Mouse (Mus musculus) central nervous system, embryonic 14 days (tissue): Measurements from ENCODE around the gene Narf. TPM values are rescaled to one million over a fixed set of nuclear protein-coding genes. Genes with fewer than 3 reads are reported as not detected.

ENCODE experiments used
- polyA plus RNA-seq: library from polyadenylated mRNA; depleted of rRNA; stranded (reverse); fragments of >200 nt; gene quantifications from 2 replicates; pipeline ENCODE4 v1.2.3, GENCODE M21; 2012; rRNA removed

The Narf gene
- 60.3 and 67.7 TPM in 2 replicates for polyA plus RNA-seq

DNA sequence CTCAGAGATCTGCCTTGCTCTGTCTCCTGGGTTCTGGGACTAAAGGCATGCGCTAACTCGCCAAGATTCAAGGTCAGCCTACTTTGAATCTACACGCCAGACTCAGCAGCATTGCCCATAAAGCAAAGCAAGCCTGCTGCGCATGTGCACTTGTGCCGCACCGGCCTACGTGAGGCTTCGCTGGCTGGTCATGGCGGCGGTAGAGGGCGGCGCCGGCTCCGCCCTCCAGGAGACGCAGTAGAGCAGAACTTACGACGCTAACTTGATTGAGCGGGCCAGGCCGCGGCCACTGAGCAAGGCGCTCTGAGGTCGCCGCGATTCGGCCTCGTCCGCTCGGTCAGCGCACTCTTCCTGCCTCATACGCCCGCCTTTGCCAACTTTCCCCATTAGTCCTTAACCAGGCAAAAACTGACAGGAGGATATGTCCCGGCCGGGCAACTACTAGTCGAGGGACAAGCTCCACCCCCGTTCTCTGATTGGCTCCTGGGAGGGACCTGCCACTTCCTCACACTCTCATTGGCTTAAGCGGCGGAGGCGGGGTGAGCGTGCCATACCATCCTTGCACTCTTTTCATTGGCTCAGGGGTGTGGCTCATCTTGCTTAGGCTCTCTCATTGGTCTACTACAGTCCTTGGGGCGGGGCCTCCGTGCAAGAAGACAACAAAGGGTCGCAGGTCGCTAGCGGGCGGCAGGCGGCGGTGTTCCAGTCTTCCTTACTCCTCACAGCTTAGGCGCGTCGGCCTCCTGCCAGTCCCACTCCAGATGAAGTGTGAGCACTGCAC is at the start of gene Narf:
Gene Narf (plus strand): TSS at position 690 of the 781 bp plus-strand sequence.

DNA sequence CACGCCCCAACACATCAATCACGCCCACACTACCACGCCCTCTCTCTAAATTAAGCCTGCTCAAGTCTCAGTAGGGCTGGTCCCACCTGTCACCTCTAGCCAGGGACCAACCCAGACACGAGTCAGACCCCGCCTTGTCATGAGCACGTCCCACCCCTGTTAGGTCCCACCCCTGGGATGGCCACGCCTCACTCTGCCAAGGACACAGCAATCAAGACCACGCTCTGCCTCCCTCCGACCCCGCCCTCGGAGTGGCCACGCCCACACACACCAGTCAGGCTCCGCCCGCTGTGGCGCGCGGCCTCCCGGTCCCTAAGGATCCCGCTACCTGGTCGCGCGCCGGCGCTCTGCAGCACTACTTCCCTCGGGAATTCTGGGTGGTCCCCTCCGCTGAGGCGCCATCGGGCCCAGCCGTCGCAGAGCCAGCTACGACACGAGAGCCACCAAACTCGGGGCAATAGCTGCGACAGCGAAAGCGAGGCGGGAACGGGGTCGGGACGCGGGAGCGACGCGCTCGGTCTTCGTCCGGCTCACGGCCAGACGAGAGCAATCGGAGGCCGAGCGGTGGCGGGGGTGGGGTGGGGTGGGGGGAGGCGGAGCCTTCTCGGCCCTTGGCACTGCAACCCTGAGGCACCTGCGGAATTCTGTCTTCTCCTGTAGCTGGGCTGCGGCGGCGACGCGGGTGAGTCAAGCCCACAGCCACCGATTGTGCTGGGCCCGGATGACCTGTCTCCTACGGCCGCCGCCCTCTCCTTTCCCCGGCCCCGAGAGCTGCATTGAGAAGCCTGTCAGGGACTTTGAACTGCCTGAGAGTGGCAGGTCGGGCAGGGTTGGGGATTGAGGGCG is 32.7 kb upstream of the Narf start, which contains the start of the genes Hexdc and Ogfod3:
Gene Hexdc (plus strand): TSS at position 273 of the 846 bp plus-strand sequence.
Gene Ogfod3 (minus strand): TSS at position 551 of the 846 bp plus-strand sequence.

DNA sequence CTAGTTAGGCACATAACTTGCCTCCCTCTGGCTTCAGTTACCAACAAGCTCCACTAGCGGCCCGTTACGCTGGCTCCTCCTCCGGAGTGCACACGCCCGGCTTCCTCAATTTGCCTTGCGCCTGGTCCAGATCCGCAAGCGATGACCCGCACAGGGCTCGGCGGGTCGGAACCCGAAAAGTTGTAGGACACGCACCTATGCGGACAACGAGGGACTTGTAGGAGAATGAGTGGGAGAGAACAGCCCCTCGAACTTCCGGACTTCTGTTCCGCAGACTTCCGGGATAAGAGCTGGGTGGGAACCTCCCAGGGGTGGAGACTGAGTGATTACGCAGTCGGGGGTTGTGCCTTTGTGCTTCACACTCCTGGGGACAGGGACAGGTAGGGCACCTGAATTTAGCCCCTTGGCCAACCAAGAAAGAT is 8.0 kb upstream of the Narf start, which contains the start of gene Cybc1:
Gene Cybc1 (minus strand): TSS at position 305 of the 422 bp plus-strand sequence.

DNA sequence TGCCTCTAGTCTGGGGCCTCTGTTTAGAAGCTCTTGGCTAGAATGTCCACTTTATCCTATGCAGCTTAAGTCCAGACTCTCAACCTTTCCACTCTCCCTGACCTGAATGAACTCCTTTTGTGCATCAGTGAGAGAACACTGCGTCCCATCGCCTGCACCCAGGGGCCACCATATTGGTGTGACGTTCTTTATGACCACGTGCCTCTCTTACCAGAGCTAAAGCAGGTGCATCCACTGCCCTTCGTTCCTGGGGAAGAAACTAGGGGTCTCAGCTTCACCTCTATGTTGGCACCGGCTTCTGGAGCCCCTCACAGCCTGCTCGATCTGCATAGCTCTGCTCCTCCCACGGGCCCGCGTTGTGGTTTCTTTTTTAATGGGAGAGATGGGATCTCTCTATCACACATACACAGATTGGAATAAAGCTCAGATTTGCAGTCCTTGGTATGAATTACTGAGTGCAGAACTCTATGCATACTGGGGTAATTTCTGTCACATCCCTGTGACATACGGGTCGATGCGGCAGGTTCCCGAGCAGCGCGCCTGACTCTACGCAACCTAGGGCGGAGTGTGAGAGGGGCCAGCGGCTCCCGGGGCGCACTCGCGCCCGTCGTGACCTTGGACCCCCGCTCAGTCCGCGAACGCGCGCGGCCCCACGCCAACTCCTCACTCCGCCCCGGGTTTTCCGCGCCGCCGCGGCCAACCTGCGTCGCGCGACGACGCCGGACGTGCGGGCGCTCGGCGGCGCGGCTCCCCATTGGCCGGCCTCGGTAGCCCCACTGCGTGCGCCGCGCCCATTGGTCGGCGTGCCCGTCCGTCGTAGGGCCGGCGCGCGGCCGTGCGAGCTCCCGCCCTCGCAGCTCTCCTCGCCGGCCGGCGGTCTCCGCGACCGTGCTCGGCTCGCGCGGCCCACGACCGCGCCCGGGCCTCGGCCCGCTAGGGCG is 22.4 kb downstream of the Narf start, which contains the start of gene Foxk2:
Gene Foxk2 (plus strand): TSS at position 831 of the 941 bp plus-strand sequence.

Other genes starting within 250 kb of the Narf start
- 181 and 183 TPM in 2 replicates for gene Csnk1d, start 245.9 kb upstream of the Narf start, polyA plus RNA-seq
- gene Cd7, start 197.8 kb upstream of the Narf start, polyA plus RNA-seq = 0.07 and 0.33 TPM in 2 replicates
- not detected in 2 replicates for gene Sectm1b, start 173.7 kb upstream of the Narf start, polyA plus RNA-seq
- gene Sectm1a, start 156.0 kb upstream of the Narf start, polyA plus RNA-seq = 0.06 and 0.14 TPM in 2 replicates
- not detected in 2 replicates for gene Tex19.2, start 118.6 kb upstream of the Narf start, polyA plus RNA-seq
- gene Tex19.1, start 91.1 kb upstream of the Narf start, polyA plus RNA-seq = 0.04 TPM in 1 of 2 replicates, not detected in the other
- 0.16 and 0.61 TPM in 2 replicates for gene Uts2r, start 77.0 kb upstream of the Narf start, polyA plus RNA-seq
- gene Hexdc, start 32.8 kb upstream of the Narf start, polyA plus RNA-seq = 72.0 and 79.9 TPM in 2 replicates
- gene Ogfod3, start 32.5 kb upstream of the Narf start, polyA plus RNA-seq = 10.4 and 13.7 TPM in 2 replicates
- 47.2 and 50.7 TPM in 2 replicates for gene Cybc1, start 7.9 kb upstream of the Narf start, polyA plus RNA-seq
- 59.4 and 70.2 TPM in 2 replicates for gene Foxk2, start 22.7 kb downstream of the Narf start, polyA plus RNA-seq
- 74.6 and 76.1 TPM in 2 replicates for gene Wdr45b, start 117.2 kb downstream of the Narf start, polyA plus RNA-seq
- 5.3 and 7.1 TPM in 2 replicates for gene Rab40b, start 151.0 kb downstream of the Narf start, polyA plus RNA-seq
- gene Fn3krp, start 184.1 kb downstream of the Narf start, polyA plus RNA-seq = 13.1 and 13.3 TPM in 2 replicates
- 3.0 and 3.8 TPM in 2 replicates for gene Fn3k, start 197.7 kb downstream of the Narf start, polyA plus RNA-seq
- gene Tbcd, start 214.7 kb downstream of the Narf start, polyA plus RNA-seq = 65.8 and 69.2 TPM in 2 replicates